Mouse (Mus musculus) adrenal gland, postnatal 14 days (tissue): ENCODE results near the gene Nrxn2. TPM values are rescaled to one million over a fixed set of nuclear protein-coding genes. Genes with fewer than 3 reads are reported as not detected.
A peak's percentile ranks its signal among the peaks of the same experiment; 100 is the strongest.

Source experiments
- DNase-seq: peaks from one replicate; pipeline ENCODE4 v3.0.0; 2021; ENCODE audit warnings: mixed read lengths
- total RNA-seq: library from RNA; stranded (reverse); gene quantifications from 2 replicates; pipeline ENCODE4 v1.2.3, GENCODE M21; 2021

Nrxn2 gene
- total RNA-seq, 1 experiment from 2014 or later: 7.8 TPM

DNA sequence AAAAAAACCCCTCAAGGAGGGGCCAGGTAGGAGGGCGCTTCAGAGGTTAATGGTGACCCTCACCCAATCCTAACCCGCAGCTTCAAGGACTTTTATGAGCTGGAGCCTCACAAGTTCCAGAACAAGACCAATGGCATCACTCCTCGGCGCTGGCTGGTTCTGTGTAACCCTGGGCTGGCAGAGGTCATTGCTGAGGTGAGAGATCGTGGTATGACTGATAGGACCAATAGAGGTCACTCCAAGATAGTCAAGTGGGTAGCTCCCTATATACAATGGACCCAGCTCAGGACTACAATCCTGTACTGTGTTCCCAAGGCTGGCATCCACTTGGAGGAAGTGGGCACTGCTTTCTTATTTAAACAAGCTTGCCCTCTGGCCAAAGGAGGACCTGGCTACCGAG lies 28.3 kb upstream of the Nrxn2 start:
- DNase-seq: no peak

DNA sequence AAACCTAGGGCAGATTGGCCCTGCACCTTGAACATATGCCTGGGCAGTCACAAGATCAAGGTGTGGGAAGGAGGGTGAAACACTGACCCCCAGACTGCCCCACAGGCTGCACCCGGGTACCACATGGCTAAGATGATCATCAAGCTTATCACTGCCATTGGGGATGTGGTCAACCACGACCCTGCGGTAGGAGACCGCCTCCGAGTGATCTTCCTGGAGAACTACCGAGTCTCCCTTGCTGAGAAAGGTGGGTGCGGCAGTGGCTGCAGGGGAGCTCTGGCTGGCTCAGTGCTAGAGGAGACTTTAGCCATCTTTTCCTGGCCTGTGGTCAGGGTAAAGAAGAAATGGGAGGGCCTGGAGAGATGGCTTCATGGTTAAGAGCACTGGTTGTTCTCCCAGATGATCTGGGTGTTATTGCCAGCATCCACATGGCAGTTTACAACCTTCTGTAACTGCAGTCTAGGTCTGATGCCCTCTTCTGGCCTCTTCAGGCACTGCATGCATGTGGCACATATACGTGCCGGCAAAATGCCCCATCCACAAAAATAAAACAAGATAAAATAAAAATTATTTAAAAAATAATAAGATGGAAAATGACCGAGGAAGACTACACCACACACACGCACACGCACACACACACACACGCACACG lies 25.7 kb upstream of the Nrxn2 start:
- DNase-seq: no peak

DNA sequence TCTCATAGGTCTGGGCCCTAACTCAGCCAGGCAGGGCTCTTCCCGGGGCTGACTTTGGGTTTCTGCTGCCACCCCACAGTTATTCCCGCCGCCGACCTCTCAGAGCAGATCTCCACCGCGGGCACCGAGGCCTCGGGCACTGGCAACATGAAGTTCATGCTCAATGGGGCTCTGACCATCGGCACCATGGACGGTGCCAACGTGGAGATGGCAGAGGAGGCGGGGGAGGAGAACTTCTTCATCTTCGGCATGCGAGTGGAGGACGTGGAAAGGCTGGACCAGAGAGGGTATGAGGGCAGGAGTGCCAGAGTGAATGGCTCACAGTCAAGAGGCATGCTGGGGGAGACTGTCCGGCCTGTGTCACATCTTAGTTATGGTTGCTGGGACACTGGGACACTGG lies 24.9 kb upstream of the Nrxn2 start:
- DNase-seq: no peak

DNA sequence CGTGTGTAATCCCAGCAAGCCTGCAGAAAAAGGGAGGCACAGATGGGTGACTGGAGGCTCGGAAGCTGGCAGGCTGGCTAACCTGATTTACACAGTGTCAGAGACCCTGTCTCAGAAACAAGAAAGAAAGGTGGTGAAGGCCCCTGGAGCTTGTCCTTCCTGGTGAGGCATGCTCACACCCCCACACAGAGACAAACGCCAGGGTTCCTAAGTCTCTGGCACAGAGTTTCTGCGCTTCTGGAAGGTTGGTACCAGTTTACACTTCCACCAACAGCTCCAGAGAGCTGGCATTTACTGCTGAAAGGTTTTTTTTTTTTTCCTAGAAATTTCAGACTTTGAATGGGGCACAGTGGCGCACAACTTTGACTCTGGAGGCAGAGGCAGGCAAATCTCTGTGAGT lies 22.3 kb upstream of the Nrxn2 start:
- no peak for DNase-seq

DNA sequence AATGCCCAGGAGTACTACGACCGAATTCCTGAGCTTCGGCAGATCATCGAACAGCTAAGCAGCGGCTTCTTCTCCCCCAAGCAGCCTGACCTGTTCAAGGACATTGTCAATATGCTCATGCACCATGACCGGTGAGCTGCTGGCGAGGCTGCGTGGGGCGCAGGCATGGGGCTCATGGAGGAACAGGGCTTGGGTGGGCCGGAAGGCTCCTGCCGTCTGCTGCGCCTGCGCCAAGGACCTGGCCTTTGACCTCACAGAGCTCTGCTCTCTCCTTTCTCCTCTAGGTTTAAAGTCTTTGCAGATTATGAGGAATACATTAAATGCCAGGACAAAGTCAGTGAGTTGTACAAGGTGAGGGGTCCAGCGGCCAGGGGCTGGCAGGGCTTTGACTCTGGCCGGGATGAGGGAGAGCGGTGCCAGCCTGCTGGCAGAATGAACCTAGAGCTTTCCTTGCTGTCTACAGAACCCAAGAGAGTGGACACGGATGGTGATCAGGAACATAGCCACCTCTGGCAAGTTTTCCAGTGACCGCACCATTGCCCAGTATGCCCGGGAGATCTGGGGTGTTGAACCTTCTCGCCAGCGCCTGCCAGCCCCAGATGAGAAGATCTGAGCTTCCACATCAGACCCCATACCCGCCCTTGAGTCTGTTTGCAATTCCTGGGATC lies 20.8 kb upstream of the Nrxn2 start:
- no peak for DNase-seq

DNA sequence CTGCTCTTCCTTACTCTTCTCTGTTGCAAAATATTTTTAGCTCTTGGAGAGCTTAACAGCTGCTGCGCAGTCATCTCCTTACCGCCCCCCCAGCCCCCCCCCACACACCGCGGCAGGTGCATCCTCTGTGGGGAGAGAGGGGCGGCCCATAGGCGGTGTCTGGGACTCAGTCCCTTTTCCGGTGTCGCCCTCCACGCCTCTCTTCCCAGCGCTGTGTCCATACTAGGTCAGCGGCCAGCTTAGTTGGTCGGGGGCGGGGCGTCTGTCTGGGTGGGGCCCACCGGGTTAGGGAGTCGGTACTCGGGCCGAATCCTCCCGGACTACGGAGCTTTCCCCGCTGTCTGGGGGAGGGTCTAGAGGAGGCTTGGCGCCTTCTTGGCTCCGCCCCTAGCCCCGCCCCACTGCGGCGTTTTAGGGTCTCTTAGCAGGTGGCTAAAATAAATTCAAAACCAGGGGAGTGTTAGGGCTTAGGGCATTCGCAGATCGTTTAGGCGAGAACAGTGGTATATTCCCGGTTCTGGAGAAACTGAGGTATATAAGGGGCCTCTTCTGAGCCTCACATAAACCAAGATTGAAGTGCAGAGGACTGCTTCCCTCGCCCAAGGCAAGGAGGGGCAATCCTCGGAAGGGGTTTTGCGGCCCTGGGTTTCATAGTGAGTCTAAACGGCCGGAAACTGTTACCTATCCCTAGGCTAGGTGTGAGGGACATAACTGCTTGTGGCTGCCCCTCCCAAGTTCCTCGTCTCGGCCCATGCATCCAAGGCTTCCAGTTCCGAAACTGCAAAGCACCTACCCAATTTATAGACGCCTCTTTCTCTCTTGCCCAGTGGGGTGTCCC lies 19.9 kb upstream of the Nrxn2 start:
- DNase-seq: peak; percentile 81

DNA sequence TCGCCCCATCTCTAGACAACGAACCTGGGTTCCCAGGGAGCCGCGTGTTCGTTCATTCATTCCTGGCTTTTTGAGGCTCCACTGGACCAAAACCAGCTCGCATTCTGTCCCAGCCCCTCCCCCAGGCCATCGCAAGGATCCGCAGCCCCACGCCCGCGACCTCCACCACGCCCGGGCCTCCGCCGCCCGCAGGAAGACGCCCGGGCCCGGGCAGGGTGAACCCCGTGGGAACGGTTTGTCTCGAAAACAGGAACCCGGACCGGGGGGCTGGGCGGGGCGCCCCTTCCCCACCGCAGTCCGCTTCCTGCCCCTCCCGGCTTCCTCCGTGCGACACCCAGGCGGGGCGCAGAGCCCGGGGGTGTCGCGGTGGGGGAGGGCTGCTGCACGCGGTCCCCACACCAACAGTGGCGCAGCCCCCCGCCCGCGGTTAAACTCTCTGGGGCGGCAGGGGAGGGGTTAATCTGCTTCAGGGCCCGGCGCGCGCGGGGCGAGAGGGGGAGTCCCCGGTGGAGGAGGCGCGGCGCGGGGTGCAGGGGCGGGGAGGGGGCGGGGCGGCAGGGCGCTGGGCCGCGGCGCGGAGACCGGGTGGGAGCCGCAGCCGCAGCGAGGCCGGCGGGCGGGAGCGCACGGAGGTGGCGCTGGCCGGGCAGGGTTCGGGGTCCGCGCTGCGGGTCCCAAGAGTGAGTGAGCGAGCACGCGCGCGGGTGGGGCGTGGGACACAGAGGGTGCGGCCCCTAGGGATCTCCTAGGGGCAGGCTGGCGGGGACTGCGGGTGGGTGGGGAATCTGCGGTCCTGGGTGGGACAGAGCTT lies 19.0 kb upstream of the Nrxn2 start, which contains the start of gene Rasgrp2:
Rasgrp2 (plus strand) TSS at position 56 of the 811 bp plus-strand sequence.
- peak; percentile 74 for DNase-seq

DNA sequence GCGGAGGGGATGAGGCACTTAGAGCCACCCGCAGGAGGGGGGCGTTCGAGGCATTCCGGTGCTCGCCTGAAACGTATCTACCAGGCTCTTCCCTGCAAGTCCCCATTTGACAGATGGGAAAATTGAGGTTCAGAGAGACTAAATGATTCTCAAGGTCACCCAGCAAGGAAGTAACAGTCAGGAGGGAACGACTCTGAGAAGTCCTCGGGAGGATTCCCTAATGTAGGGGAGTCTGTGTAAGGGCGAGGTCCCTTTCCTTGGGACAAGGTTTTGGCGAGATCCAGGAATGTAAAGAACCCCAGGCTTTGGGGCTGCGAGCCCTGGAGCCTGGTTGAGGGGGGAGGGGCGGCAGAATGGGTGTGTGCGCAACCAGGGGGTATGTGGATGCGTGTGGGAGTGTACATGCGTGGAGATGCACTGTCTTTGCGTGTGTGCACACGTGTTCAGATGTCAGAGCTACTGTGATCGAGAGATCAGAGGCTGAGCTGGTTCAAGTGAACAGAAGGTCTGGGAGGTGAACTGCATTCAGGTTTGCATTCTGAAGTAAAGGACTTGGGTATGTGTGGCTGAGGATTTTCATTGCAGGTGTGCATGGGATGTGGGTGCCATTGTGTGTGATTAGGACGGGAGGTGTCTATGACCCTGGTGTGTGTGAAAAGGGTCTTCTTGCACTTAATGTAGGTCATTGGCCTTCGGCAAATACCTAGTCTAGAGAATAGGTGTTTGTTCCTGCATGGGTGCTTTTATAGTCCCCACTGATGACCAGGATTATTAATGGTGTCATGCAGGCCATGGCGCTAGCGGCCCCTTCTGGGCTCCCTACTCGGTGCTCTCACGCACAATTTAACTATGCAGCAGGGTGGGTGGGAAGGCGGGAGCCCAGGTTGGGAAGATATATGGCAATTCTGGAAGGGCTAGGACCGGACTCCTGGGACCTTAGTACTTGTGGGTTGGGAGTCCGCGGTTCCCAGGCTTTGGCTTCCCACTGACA lies 18.1 kb upstream of the Nrxn2 start:
- DNase-seq: peak; percentile 48

DNA sequence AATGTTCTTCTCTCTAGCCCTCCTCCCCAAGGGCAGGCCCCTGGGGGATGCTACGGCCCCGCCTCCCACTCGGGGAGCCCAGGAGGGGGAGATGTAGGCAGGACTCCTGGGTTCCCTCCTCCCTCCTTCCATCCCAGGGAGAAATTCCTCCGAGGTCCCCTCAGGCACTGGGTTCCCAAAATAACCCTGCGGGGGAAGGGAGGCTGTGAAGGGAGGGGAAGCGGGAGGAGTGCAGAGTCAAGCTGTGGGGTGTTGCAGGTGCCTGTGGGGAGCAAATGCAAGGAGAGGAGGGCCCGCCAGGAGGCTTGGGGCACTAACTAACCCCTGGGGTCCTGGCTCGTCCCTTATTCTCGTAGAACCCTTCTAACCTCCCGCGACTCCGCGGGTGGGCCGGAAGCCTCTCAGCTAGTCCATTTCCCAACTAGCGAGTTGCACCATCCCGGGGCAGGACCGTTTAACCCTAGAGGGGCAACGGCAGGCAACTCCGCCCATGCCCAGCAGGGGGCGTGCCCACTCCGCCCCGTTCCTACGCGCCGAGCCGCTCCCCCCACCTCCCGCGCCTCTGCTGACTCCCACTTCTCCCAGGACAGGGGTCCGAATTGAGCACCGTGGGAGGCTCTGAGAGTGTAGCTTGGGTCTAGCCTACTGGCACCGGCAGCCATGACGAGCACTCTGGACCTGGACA lies 17.3 kb upstream of the Nrxn2 start:
- DNase-seq: peak; percentile 91

DNA sequence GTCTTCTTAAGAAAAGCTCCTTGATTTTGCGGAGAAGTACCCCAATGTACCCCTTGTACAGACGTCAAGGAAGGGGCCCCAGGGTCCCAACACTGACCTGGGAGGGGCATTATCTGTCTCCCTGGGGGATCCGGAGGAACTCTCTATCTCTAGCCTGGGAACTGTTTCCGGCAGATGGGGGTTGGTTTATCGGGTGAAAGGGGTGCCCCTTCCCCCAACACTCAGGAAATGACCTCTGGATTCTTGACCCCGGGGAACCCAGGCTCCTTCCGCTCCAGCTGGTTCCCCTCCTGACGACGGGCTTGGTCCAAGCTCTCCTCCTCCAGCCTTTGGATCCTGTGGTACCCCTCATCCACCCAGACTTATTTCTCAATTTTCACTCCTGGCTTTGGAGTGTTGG lies 16.6 kb upstream of the Nrxn2 start:
- DNase-seq: peak; percentile 44

DNA sequence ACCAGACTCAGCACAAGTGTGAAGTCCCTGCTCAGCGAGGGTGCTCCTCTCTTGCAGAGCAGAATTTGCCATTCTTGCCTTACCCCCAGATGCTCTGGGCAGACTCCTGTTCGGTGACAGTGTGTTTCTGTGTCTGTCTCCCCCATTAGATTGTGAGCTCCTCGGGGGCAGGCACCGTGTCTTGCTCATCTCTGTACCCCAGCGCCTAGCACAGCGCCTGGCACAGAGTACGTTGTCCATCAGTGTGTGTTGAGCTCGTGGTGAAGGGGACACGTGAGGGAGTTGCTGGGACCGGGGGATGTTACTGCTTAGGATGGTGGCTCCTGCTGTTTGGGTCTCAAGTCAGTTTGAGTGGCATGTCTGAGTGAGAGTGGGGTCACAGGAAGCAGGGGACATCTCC lies 14.7 kb upstream of the Nrxn2 start:
- no peak for DNase-seq

DNA sequence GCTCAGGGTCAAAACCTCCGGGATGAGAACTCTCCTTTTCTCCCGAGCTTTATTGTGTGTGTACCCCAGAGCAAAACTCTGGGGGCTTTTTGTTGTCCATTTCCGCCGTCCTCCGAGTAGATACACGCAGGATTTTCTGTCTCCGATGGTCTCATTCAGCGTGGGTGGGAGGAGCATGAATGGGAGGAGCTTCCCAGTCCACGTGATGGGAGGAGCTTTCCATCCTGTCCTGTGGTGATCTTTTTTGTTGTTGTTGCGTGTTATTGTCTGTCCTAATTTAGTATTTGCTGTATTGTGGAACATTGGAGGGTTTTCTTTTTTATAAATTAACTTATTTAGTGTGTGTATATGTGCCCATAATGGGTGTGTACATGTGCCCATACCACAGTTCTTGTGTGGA lies 13.1 kb upstream of the Nrxn2 start:
- DNase-seq: no peak

DNA sequence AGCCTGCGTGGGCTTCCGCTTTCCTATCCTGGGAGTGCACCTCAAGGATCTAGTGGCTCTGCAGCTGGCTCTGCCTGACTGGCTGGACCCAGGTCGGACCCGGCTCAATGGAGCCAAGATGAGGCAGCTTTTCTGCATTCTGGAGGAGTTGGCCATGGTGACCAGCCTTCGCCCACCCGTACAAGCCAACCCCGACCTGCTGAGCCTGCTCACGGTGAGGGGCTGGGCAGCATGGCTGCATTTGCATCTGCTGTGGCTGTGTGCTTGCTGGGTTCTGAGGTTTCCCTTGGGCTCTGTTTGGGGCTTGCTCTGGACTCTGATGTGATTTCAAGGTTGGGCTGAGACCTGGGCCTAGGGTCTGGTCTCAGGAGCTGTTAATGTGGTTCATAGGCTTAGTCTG lies 11.4 kb upstream of the Nrxn2 start:
- no peak for DNase-seq

DNA sequence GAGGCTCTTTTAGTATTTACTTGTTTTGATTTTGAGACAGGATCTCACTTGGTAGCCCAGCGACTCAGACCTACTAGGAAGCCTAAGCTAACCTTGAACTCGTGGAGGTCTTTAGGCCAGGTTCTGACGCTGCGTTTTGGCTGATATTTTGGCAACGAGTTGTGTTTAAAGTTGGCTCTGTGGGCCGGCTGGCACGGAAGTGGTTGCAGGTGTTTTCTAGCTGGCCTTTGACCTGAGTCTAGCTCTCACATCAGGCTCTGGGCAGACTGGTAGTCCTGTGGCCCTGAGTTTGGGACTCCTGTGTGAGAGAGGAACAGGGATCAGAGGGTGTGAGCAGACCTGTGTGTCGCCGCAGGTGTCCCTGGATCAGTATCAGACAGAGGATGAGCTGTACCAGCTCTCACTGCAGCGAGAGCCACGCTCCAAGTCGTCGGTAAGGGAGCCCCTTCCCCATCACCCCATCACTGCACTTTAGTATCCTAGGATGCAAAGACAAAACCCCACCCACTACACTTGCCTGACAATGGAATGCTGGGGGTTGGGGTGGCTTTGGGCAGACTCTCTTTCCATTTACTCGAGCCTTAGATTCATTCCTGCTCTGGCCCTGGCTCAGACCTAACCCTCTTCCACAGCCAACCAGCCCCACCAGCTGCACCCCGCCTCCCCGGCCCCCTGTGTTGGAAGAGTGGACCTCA lies 10.6 kb upstream of the Nrxn2 start:
- no peak for DNase-seq

DNA sequence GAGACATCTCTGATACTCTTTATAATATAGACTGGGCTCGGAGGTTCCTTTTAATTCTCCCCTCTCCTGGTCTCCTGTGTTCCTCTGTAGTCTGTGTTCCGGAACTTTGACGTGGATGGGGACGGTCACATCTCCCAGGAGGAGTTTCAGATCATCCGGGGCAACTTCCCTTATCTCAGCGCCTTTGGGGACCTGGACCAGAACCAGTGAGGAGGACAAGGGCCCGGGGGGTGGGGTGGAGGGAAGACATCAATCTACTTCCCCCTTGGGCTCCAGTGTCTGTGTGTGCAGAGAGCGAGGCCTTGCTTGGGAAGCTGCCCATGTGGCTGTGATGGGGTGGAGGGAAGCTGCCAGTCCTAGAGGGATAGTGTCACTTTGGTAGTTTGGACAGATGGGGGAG lies 9.8 kb upstream of the Nrxn2 start:
- no peak for DNase-seq

DNA sequence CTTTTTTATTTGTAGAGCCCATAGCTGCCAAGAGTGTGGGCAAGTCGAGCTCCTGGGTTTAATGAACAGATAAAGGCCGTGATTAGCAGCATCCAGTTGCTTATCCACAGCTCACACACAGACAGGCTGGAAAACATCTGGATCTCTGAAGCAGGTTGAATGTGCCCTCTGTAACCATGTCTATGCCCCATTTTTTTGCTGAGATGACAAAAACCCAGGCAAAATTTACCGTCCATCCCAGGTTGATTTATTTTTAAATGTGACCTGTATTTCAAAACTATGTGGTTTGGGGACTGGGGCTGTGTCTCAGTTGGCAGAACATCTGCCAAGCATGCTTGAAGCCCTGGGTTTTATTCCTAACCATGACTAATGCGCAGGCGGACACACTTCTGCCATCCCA lies 9.4 kb upstream of the Nrxn2 start:
- no peak for DNase-seq

DNA sequence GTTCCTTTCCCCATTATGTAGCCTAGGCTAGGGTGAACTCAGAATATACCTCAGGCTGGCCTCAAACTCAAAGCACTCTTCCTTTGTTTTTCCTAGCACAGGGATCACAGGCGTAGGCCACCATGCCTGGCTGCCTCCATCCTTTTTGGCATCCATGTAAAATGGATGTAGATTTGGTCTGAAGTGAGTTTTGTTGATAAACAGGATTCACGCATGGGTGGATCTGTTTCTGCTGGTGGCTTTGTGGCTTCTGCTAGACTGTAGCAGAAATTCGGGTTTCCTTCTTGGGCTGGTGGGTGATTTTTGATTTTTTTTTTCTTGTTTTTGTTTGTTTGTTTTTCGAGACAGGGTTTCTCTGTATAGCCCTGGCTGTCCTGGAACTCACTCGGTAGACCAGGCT lies 8.6 kb upstream of the Nrxn2 start:
- DNase-seq: no peak

DNA sequence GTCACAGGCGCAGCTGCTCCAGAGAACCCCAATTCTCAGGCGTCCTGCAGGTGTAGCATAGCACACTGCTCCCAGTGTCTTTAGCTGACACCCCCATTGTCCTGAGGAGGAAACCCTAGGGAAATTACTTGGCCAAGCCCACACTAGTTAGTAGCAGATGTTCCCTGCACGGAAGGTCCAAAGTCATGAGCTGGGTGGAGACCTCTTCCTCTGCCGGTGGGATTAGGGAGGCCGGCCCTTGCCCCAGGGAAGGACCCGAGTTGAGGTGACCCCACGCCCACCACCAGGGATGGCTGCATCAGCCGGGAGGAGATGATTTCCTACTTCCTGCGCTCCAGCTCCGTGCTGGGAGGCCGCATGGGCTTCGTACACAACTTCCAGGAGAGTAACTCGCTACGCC lies 5.7 kb upstream of the Nrxn2 start:
- no peak for DNase-seq

DNA sequence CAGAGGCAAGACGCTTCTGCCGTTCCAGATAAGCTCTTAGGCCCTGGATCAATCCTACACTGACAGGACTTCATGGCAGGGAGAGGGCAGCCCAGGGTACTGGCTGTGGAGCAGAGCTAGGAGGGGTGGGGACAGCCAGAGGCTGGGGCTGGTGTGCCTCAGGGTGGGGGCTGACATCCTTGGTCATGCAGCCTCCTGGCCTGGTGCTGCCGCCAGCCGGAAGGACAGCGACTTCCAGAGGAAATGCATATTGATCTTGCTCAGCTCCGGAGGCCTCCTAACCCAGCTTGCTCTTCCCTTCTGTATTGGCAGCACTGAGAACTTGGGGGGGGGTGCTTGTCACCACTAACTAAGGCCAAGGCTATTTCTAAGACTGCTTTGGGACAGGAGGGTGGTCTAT lies 3.1 kb upstream of the Nrxn2 start:
- no peak for DNase-seq
